Mouse (Mus musculus) midbrain, postnatal 0 days (tissue): ENCODE results near the gene Psme1. TPM values are rescaled to one million over a fixed set of nuclear protein-coding genes. Genes with fewer than 3 reads are reported as not detected.

Experiments used
- ATAC-seq: fragments of 200-750 bp; cut with Nextera tagmentation; 2 replicates; pipeline ENCODE4 v1.8.0; 2017; ENCODE audit warnings: moderate number of reproducible peaks, mild to moderate bottlenecking, moderate TSS enrichment, moderate library complexity; ENCODE audit not compliant: low FRiP score
- DNase-seq: peaks from one replicate; pipeline ENCODE4 v3.0.0-alpha.2; 2015; ENCODE audit warnings: low spot score
- H3K27ac ChIP-seq: fragments of 300-500 bp; sonication (generic); 2 replicates; pipeline ENCODE4 v1.5.1; 2014; ENCODE audit warnings: low read depth, mild to moderate bottlenecking, low read length, mixed read lengths
- H3K27me3 ChIP-seq: fragments of 300-500 bp; sonication (generic); 2 replicates; pipeline ENCODE4 v1.6.1; 2014; ENCODE audit warnings: low read length, control low read depth, mixed read lengths; ENCODE audit not compliant: insufficient read depth
- H3K36me3 ChIP-seq: fragments of 300-500 bp; sonication (generic); 2 replicates; pipeline ENCODE4 v1.6.1; 2014; ENCODE audit warnings: low read length, control low read depth, mixed read lengths; ENCODE audit not compliant: insufficient read depth
- H3K4me1 ChIP-seq: fragments of 300-500 bp; sonication (generic); 2 replicates; pipeline ENCODE4 v1.6.1; 2014; ENCODE audit warnings: mild to moderate bottlenecking, control low read depth, antibody characterized with exemption, low read length, mixed read lengths; ENCODE audit not compliant: insufficient read depth
- H3K4me2 ChIP-seq: fragments of 300-500 bp; sonication (generic); 2 replicates; pipeline ENCODE4 v1.6.1; 2014; ENCODE audit warnings: low read depth, mild to moderate bottlenecking, low read length, mixed read lengths; ENCODE audit not compliant: poor library complexity, severe bottlenecking
- H3K4me3 ChIP-seq: fragments of 300-500 bp; sonication (generic); 2 replicates; pipeline ENCODE4 v1.5.1; 2014; ENCODE audit warnings: low read depth, mild to moderate bottlenecking, low read length, moderate library complexity
- H3K9ac ChIP-seq: fragments of 300-500 bp; sonication (generic); replicated peaks from 2 replicates; pipeline ENCODE4 v1.6.1; 2014; ENCODE audit warnings: mild to moderate bottlenecking, low read length, moderate library complexity, mixed read lengths; ENCODE audit not compliant: poor library complexity, severe bottlenecking
- H3K9me3 ChIP-seq: fragments of 300-500 bp; sonication (generic); 2 replicates; pipeline ENCODE4 v1.6.1; 2016; ENCODE audit warnings: low read length, control low read depth
- CTCF ChIP-seq: IDR thresholded peaks from 2 replicates; pipeline ENCODE4 v1.5.1; 2016; ENCODE audit warnings: antibody characterized with exemption, mild to moderate bottlenecking
- WGBS: fragments of 180-500 bp; shearing (Covaris S2); extraction: QIAGEN DNeasy Blood & Tissue Kit; methylation state at CpG from one replicate; pipeline ENCODE4 v1.1.7; 2014; 5-methylcytosine and 5-hydroxymethylcytosine counted together
- polyA plus RNA-seq: library from polyadenylated mRNA; unstranded; fragments of >200 nt; fragmentation: Nextera tagmentation; extraction: Ambion mirVana; gene quantifications from 2 replicates; pipeline ENCODE4 v1.2.1, GENCODE M21; 2015
- total RNA-seq: library from RNA; depleted of rRNA; stranded (reverse); fragments of >200 nt; gene quantifications from 2 replicates; pipeline ENCODE4 v1.2.3, GENCODE M21; 2014

The Psme1 gene
- total and polyA plus RNA-seq, 2 experiments from 2014 or later, result 119 to 268 TPM

DNA sequence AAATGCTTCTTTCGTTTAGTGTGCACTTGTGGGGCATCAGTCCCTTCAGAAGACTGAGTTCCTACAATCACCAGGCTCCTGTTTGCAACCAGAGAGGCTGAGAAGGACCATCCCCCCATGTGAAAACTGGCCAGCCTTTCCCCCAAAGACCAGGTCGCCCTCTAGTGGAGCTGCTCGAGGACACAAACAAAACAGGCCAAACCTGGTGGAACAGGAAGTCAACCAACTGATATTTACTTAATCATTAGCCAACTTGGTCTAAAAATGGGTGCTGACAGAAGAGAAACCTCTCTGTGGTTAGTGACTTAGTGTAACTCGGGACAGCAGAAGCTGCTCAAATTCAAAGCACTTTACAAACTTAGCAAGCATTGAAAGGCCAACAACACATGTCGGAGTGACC, 20.9 kb upstream of the Psme1 start:
- Histone ChIP-seq H3K9ac (no peak overlapping the region), H3K9me3 (no peaks in the 10 kb centered on the region), H3K27me3 (no peaks in the 10 kb centered on the region), H3K4me3 (no peak overlapping the region), H3K4me1 (peaks cover 7% of the 10 kb centered on the region; the same call in 1 of the 2 replicates), H3K27ac (no peak overlapping the region), H3K4me2 (no peak overlapping the region), H3K36me3 (no peaks in the 10 kb centered on the region)
- TF ChIP-seq CTCF, result peak; percentile 86
- DNase-seq, result peak; percentile 74
- no peak for ATAC-seq
- WGBS, result 29% methylated on average over 5 of the region's 5 CpGs

- H3K4me2 ChIP-seq, result no peak overlapping the region
- WGBS, result 92% methylated on average over 3 of the region's 3 CpGs
- no peaks in the 10 kb centered on the region for H3K27me3 ChIP-seq
- DNase-seq (no peak), ATAC-seq (no peak)
- no peak overlapping the region for H3K4me3 ChIP-seq
- H3K9me3 ChIP-seq, result no peaks in the 10 kb centered on the region
- H3K4me1 ChIP-seq, result peaks cover 7% of the 10 kb centered on the region; the same call in 1 of the 2 replicates
- no peak for TF ChIP-seq CTCF
- H3K36me3 ChIP-seq, result no peaks in the 10 kb centered on the region
- H3K27ac ChIP-seq, result no peak overlapping the region
- H3K9ac ChIP-seq, result no peak overlapping the region
Measured at GRCm38 (mm10) chr14:55557587-55557986, 20.3 kb upstream of the Psme1 start.

DNA sequence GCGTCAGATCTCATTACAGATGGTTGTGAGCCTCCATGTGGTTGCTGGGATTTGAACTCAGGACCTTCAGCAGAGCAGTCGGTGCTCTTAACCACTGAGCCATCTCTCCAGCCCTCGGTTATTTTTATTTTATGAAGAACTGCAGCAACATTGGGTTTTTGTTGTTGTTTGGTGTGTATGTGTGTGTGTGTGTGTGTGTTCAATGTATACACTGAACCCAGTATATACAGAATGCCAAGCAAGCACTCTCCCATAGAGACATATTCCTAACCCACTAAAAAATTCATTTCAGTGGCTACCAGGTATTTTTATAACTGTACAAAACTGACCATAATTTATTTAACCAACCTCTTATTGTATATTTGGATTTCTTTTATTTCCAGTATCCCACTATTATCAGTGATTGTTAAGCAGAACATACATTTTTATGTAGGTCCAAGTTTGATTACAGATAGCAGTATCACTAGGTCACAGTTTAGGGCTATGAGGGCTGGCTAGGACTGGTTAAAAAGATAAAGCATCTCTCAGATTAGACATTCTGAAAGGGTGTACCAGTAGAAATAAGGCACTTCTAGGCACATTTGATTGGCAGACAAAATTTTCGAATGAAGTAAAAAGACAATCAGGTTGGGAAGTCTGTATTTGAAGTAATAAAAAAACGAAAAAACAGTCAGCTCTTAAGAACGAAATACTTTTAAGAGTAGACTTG, 19.0 kb upstream of the Psme1 start:
- no peaks in the 10 kb centered on the region for H3K27me3 ChIP-seq
- 0 out of 2 replicates have a peak, but pooled peaks have one; percentile 3 for TF ChIP-seq CTCF
- no peaks in the 10 kb centered on the region for H3K9me3 ChIP-seq
- peaks cover 10% of the 10 kb centered on the region for H3K36me3 ChIP-seq
- H3K27ac ChIP-seq, result peak overlapping the region; percentile 97; the same call in 1 of the 2 replicates
- ATAC-seq (no peak), DNase-seq (no peak)
- peak overlapping the region; percentile 49 for H3K4me3 ChIP-seq
- 55% methylated on average over 6 of the region's 6 CpGs for WGBS
- peak overlapping the region; percentile 76 for H3K4me2 ChIP-seq
- H3K9ac ChIP-seq, result peak overlapping the region; percentile 71; the same call in 1 of the 2 replicates
- H3K4me1 ChIP-seq, result peaks cover 7% of the 10 kb centered on the region; the same call in 1 of the 2 replicates

DNA sequence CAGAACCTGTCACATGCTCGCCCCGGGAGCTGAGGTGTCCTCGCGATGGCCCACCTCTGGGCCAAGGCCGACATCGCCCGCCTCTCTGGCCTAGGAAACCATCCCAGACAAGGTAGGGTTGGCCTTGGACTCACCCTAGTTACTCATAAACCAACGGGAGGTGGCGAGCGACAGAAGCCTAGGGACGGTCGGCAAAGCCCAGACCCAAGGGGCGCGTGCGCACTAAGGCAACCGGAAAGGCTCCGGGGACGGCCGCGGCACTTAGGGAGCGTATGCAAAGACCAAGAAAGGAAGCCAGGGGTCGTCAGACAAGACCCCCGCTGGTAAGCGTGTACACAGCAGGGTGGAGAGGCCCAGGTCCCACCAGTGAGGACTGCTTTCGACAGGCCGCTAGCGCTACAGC, 18.1 kb upstream of the Psme1 start, which contains the start of gene Dcaf11:
TSS of gene Dcaf11 (plus strand) at position 208 of the 403 bp plus-strand sequence.
- Histone ChIP-seq H3K4me1 (peaks cover 7% of the 10 kb centered on the region; the same call in 1 of the 2 replicates), H3K9ac (peak within 1 kb of the TSS; percentile 71), H3K27me3 (no peaks in the 10 kb centered on the region), H3K27ac (peak within 1 kb of the TSS; percentile 97), H3K36me3 (peaks cover 17% of the 10 kb centered on the region), H3K4me3 (peak within 1 kb of the TSS; percentile 49), H3K9me3 (no peaks in the 10 kb centered on the region), H3K4me2 (peak within 1 kb of the TSS; percentile 76)
- TF ChIP-seq CTCF, result peak; percentile 61
- DNase-seq (peak; percentile 97), ATAC-seq (peak; percentile 85)
- WGBS, result under 1% methylated on average over 27 of the region's 27 CpGs

- peak; percentile 99 for DNase-seq
- Histone ChIP-seq H3K27ac (peak within 1 kb of the TSS; percentile 97), H3K36me3 (peaks cover 23% of the 10 kb centered on the region), H3K4me1 (peaks cover 7% of the 10 kb centered on the region; the same call in 1 of the 2 replicates), H3K4me3 (peak within 1 kb of the TSS; percentile 49), H3K9me3 (no peaks in the 10 kb centered on the region), H3K4me2 (peak within 1 kb of the TSS; percentile 76), H3K27me3 (no peaks in the 10 kb centered on the region), H3K9ac (peak within 1 kb of the TSS; percentile 71)
- ATAC-seq, result peak; percentile 97
- TF ChIP-seq CTCF, result no peak
- under 1% methylated on average over 51 of the region's 51 CpGs for WGBS
Measured at GRCm38 (mm10) chr14:55560202-55561073, 17.5 kb upstream of the Psme1 start, which contains the start of gene A730061H03Rik. A730061H03Rik (minus strand) TSS chr14:55560406.
